Mouse (Mus musculus): ENCODE measurements around the gene Efhb. TPM values are rescaled to one million over a fixed set of nuclear protein-coding genes. Genes with fewer than 3 reads are reported as not detected.
A peak's percentile ranks its signal among the peaks of the same experiment; 100 is the strongest.

Gene Efhb
- polyA plus RNA-seq, 1 experiment from 2014 or later = 0.05 TPM

DNA sequence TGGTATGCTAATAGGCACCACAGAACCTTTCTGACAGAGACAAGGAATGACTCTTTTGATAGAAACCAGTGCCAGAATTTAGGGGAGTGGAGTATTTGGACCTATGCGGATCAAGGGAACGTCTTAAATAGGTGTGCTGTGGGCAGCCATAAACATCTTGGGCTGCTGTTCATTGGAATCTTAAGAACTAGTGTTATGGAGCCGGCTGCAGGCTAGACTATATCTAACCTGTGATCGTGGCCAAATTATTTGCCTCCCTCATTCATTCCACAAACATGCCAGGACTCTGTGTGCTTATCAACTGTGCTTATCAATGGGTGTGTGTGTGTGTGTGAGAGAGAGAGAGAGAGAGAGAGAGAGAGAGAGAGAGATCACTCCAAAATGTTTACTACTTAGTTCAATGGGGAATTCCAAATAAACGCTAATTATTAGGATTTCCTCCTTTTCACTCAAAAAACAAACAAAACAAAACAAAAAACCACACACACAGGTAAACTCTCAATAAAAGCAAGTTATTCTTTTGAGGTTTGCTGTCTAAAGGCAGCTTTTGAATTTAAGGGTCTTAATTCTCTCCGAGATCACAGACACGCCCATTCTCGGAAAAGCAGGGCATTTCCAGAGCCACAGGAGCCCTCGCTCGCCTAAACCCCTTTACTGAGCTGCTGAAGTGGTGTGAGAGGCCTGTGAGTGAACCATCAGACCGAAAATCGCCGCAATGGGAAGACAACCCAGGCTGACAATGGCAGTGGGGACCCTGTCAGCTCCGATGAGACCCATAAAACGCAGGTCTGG, 15.1 kb upstream of the Efhb start:
- Histone ChIP-seq H3K27me3 (ENCODE audit: control insufficient read depth, insufficient read depth, low read depth, low read length) (no peaks in the 10 kb centered on the region), H3K9me3 (replicated peaks; ENCODE audit: control insufficient read depth, low read length) (no peaks in the 10 kb centered on the region), H3K9ac (ENCODE audit: low read depth, low read length) (peak overlapping the region; percentile 90), H3K27ac (ENCODE audit: low read length) (peak overlapping the region; percentile 100), H3K36me3 (ENCODE audit: control insufficient read depth, insufficient read depth) (no peaks in the 10 kb centered on the region), H3K4me3 (ENCODE audit: low read depth, low read length) (peak overlapping the region; percentile 96), H3K4me2 (ENCODE audit: low read depth, low read length) (peak overlapping the region; percentile 98), H3K4me1 (ENCODE audit: control insufficient read depth, low read depth, low read length) (peaks cover 20% of the 10 kb centered on the region)
- WGBS (ENCODE audit: insufficient replicate concordance) = 7% methylated on average over 15 of the region's 15 CpGs
- ATAC-seq (ENCODE audit: low read depth) = no peak

DNA sequence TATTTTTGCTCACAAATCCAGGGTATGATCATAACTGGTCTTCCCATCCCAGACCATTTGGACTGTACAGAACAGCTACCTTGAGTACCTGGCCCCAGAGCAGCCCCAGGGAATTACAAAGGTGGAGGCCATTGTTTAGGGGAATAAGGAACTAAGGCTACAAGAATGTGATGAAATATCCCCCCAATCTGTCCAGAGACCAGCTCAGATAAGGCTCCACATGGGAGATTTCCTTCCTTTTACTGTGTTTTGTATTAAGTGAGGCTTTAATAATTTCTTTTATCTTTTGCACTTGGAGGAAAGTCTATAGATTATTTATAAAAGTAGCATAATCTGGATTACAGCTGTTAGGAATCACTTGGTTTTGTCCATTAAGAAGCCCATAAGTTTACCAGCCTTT, 5.6 kb upstream of the Efhb start:
- no peak for ATAC-seq (ENCODE audit: low read depth)
- Histone ChIP-seq H3K4me2 (ENCODE audit: low read depth, low read length) (no peak overlapping the region), H3K9ac (ENCODE audit: low read depth, low read length) (no peak overlapping the region), H3K4me1 (ENCODE audit: control insufficient read depth, low read depth, low read length) (no peaks in the 10 kb centered on the region), H3K36me3 (ENCODE audit: control insufficient read depth, insufficient read depth) (no peaks in the 10 kb centered on the region), H3K27ac (ENCODE audit: low read length) (no peak overlapping the region), H3K9me3 (replicated peaks; ENCODE audit: control insufficient read depth, low read length) (no peaks in the 10 kb centered on the region), H3K27me3 (ENCODE audit: control insufficient read depth, insufficient read depth, low read depth, low read length) (no peaks in the 10 kb centered on the region), H3K4me3 (ENCODE audit: low read depth, low read length) (no peak overlapping the region)

DNA sequence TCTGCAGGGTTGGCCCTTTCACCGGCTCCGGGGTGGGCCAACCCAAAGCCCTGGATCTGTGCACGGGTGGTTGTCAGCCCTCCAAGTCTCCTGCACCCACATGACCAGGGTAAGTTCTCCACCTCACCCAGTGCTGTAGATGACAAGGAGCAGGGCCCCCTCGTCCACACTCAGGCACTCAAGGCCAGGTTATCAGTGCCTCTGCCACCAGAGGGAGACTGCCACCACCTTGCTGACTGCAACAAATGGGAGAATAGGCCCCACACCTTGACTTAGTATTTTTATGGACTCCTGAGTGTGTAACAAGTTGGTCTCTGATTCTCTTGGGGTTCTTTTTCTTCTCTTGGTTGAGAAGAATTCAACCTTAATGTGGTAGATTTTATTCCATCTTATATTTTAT, 2.4 kb upstream of the Efhb start:
- no peaks in the 10 kb centered on the region for H3K9me3 ChIP-seq (replicated peaks; ENCODE audit: control insufficient read depth, low read length)
- no peak overlapping the region for H3K4me2 ChIP-seq (ENCODE audit: low read depth, low read length)
- no peak overlapping the region for H3K4me3 ChIP-seq (ENCODE audit: low read depth, low read length)
- 49% methylated on average over 4 of the region's 4 CpGs for WGBS (ENCODE audit: insufficient replicate concordance)
- H3K27ac ChIP-seq (ENCODE audit: low read length) = no peak overlapping the region
- H3K36me3 ChIP-seq (ENCODE audit: control insufficient read depth, insufficient read depth) = no peaks in the 10 kb centered on the region
- H3K27me3 ChIP-seq (ENCODE audit: control insufficient read depth, insufficient read depth, low read depth, low read length) = no peaks in the 10 kb centered on the region
- ATAC-seq (ENCODE audit: low read depth) = no peak
- H3K4me1 ChIP-seq (ENCODE audit: control insufficient read depth, low read depth, low read length) = no peaks in the 10 kb centered on the region; the same call in 1 of the 2 replicates
- H3K9ac ChIP-seq (ENCODE audit: low read depth, low read length) = no peak overlapping the region

DNA sequence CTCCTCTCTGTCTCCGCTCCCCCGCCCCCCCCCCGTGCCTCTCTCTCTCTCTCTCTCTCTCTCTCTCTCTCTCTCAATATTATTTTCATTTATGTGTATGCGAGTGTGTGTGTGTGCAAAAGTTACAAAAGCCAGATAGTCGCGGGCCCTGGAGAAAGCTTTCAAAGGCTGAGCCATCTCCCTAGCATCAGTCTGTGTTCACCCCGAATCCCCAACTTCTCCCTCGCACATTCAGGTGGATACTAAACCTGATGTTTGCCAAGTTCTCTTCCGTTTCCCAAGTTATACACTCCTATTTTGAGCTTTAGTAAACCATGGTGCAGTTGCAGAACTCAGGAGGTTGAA, 347 bp upstream of the Efhb start:
- Histone ChIP-seq H3K9ac (ENCODE audit: low read depth, low read length) (no peak overlapping the region), H3K36me3 (ENCODE audit: control insufficient read depth, insufficient read depth) (no peaks in the 10 kb centered on the region), H3K4me2 (ENCODE audit: low read depth, low read length) (peak overlapping the region; percentile 57), H3K4me1 (ENCODE audit: control insufficient read depth, low read depth, low read length) (no peaks in the 10 kb centered on the region; the same call in 1 of the 2 replicates), H3K4me3 (ENCODE audit: low read depth, low read length) (peak overlapping the region; percentile 38), H3K27me3 (ENCODE audit: control insufficient read depth, insufficient read depth, low read depth, low read length) (no peaks in the 10 kb centered on the region), H3K9me3 (replicated peaks; ENCODE audit: control insufficient read depth, low read length) (no peaks in the 10 kb centered on the region), H3K27ac (ENCODE audit: low read length) (no peak overlapping the region)
- WGBS (ENCODE audit: insufficient replicate concordance) = 12% methylated on average over 8 of the region's 9 CpGs
- ATAC-seq (ENCODE audit: low read depth) = no peak

DNA sequence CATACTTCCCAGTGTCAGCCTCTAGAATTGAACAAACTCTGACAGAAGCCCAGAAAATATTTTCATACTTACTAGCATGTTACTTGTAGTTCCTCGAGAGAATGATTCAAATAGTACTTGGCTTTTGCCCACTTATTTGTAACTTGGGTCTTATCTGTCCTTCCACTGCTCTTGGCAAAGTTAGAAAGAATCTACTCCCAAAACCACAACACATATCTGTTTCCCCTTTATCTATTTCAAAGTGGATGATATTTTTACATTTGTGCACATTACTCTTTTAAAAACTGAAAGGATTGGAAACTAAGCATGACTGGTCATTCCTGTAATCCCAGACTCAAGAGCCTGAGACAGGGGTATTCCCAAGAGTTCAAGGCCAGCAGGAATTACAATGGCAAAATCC, 6.4 kb downstream of the Efhb start:
- no peak overlapping the region for H3K27ac ChIP-seq (ENCODE audit: low read length)
- H3K27me3 ChIP-seq (ENCODE audit: control insufficient read depth, insufficient read depth, low read depth, low read length) = no peaks in the 10 kb centered on the region
- no peak overlapping the region for H3K4me2 ChIP-seq (ENCODE audit: low read depth, low read length)
- H3K9ac ChIP-seq (ENCODE audit: low read depth, low read length) = no peak overlapping the region
- H3K36me3 ChIP-seq (ENCODE audit: control insufficient read depth, insufficient read depth) = no peaks in the 10 kb centered on the region
- 10% methylated on average over 1 of the region's 1 CpGs for WGBS (ENCODE audit: insufficient replicate concordance)
- ATAC-seq (ENCODE audit: low read depth) = no peak
- no peak overlapping the region for H3K4me3 ChIP-seq (ENCODE audit: low read depth, low read length)
- H3K4me1 ChIP-seq (ENCODE audit: control insufficient read depth, low read depth, low read length) = no peaks in the 10 kb centered on the region
- H3K9me3 ChIP-seq (replicated peaks; ENCODE audit: control insufficient read depth, low read length) = no peaks in the 10 kb centered on the region

DNA sequence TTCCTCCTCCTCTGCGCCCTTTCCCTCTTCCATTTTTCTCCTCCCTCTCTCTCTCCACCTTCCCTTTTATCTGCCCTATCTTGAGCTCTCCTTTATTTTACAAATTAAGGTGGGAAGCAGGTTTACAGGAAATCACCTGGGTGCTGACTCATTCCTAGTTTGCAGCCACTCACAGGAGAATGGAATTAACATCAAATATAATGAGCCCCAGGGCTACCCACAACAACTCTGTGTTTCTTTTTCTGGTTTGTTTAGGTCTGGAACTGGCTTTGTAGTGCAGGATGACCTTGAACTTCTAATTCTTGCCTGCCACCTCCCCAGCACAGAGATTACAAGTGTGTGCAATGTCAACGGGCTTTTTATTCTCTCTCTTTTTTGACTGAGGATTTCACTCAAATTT, 7.0 kb downstream of the Efhb start:
- H3K4me1 ChIP-seq (ENCODE audit: control insufficient read depth, low read depth, low read length) = no peaks in the 10 kb centered on the region
- no peaks in the 10 kb centered on the region for H3K27me3 ChIP-seq (ENCODE audit: control insufficient read depth, insufficient read depth, low read depth, low read length)
- no peak overlapping the region for H3K9ac ChIP-seq (ENCODE audit: low read depth, low read length)
- no peak overlapping the region for H3K27ac ChIP-seq (ENCODE audit: low read length)
- no peaks in the 10 kb centered on the region for H3K9me3 ChIP-seq (replicated peaks; ENCODE audit: control insufficient read depth, low read length)
- ATAC-seq (ENCODE audit: low read depth) = no peak
- WGBS (ENCODE audit: insufficient replicate concordance) = 54% methylated on average over 2 of the region's 2 CpGs
- no peak overlapping the region for H3K4me3 ChIP-seq (ENCODE audit: low read depth, low read length)
- H3K4me2 ChIP-seq (ENCODE audit: low read depth, low read length) = no peak overlapping the region
- no peaks in the 10 kb centered on the region for H3K36me3 ChIP-seq (ENCODE audit: control insufficient read depth, insufficient read depth)

DNA sequence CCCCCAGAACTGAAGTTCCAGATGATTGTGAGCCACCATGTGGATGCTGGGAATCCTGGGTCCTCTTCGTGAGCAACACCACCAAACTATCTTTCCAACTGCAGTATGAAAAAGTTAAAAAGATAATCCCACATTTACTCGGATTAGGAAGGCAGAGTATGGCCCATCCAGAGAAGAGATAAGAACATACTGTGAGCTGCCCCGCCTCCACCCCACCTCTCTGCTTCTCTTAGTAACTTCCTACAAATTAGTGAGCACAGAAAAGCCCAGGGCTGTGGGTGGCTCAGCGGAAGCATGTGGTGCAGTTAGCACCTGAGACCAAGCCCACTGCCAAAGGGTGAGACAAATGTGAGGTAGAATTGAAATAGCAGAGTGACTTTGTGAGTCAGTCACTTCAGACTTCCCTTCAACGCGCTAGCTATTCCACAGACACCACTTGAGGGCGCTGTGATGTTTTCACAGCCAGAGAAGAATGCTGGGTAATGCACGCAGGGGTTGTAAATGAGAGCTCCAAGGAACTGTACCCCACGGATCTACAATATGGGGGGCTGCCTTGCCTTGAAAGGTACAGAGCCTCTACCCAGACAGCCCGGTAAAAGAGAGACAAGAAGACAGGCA, 60.3 kb downstream of the Efhb start:
- H3K9ac ChIP-seq (ENCODE audit: low read depth, low read length) = no peak overlapping the region
- 23% methylated on average over 10 of the region's 10 CpGs for WGBS (ENCODE audit: insufficient replicate concordance)
- ATAC-seq (ENCODE audit: low read depth) = no peak
- H3K4me2 ChIP-seq (ENCODE audit: low read depth, low read length) = peak overlapping the region; percentile 20; the same call in 1 of the 2 replicates
- no peaks in the 10 kb centered on the region for H3K27me3 ChIP-seq (ENCODE audit: control insufficient read depth, insufficient read depth, low read depth, low read length)
- no peaks in the 10 kb centered on the region for H3K36me3 ChIP-seq (ENCODE audit: control insufficient read depth, insufficient read depth)
- H3K4me3 ChIP-seq (ENCODE audit: low read depth, low read length) = no peak overlapping the region
- H3K9me3 ChIP-seq (replicated peaks; ENCODE audit: control insufficient read depth, low read length) = no peaks in the 10 kb centered on the region
- no peaks in the 10 kb centered on the region for H3K4me1 ChIP-seq (ENCODE audit: control insufficient read depth, low read depth, low read length)
- H3K27ac ChIP-seq (ENCODE audit: low read length) = no peak overlapping the region

DNA sequence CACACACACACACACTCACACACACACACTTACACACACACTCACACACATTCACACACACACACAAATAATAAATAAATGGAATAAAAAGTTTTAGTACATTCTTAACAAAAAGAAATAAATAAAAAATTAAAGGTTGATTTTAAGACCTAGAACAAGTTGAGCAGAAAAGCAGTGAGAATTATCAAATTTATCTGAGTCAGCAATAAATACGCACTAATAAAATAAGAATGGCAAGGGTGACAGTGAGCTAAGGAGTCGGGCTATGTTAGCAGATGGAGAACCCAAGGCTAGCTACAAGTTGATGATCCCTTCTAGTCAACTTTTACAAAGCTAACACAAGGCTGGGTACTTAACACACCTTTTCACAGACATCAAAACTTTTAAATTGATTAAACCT, 69.9 kb downstream of the Efhb start:
- Histone ChIP-seq H3K4me2 (ENCODE audit: low read depth, low read length) (no peak overlapping the region), H3K27ac (ENCODE audit: low read length) (no peak overlapping the region), H3K9ac (ENCODE audit: low read depth, low read length) (no peak overlapping the region), H3K9me3 (replicated peaks; ENCODE audit: control insufficient read depth, low read length) (no peaks in the 10 kb centered on the region), H3K36me3 (ENCODE audit: control insufficient read depth, insufficient read depth) (no peaks in the 10 kb centered on the region), H3K4me1 (ENCODE audit: control insufficient read depth, low read depth, low read length) (no peaks in the 10 kb centered on the region), H3K27me3 (ENCODE audit: control insufficient read depth, insufficient read depth, low read depth, low read length) (no peaks in the 10 kb centered on the region), H3K4me3 (ENCODE audit: low read depth, low read length) (no peak overlapping the region)
- WGBS (ENCODE audit: insufficient replicate concordance) = 66% methylated on average over 2 of the region's 2 CpGs
- ATAC-seq (ENCODE audit: low read depth) = no peak

DNA sequence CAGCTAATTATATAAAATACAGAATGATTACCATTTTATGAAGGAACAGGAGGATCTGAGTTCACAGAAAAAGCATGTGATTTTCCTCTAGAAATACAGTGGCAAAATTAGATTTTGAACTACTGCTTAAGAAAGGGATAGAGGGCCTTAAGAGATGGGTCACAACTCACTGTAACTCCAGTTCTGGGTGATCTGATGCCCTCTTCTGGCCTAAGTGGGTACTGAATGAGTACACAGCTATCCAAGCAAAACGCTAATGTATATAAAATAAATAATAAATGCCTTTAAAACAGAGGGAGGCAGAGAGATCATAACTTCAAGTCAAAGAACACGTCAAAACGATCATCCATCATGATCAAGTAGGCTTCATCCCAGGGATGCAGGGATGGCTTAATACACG, 73.6 kb downstream of the Efhb start:
- WGBS (ENCODE audit: insufficient replicate concordance) = 27% methylated on average over 4 of the region's 4 CpGs
- Histone ChIP-seq H3K27me3 (ENCODE audit: control insufficient read depth, insufficient read depth, low read depth, low read length) (no peaks in the 10 kb centered on the region), H3K4me3 (ENCODE audit: low read depth, low read length) (no peak overlapping the region), H3K9ac (ENCODE audit: low read depth, low read length) (no peak overlapping the region), H3K4me1 (ENCODE audit: control insufficient read depth, low read depth, low read length) (no peaks in the 10 kb centered on the region), H3K4me2 (ENCODE audit: low read depth, low read length) (no peak overlapping the region), H3K9me3 (replicated peaks; ENCODE audit: control insufficient read depth, low read length) (no peaks in the 10 kb centered on the region), H3K36me3 (ENCODE audit: control insufficient read depth, insufficient read depth) (no peaks in the 10 kb centered on the region), H3K27ac (ENCODE audit: low read length) (no peak overlapping the region)
- no peak for ATAC-seq (ENCODE audit: low read depth)
